Mouse (Mus musculus): Measurements from ENCODE around the gene Mrpl54. TPM values are rescaled to one million over a fixed set of nuclear protein-coding genes. Genes with fewer than 3 reads are reported as not detected.

Mrpl54 gene
- polyA plus RNA-seq, 1 experiment from 2014 or later: 223 TPM

DNA sequence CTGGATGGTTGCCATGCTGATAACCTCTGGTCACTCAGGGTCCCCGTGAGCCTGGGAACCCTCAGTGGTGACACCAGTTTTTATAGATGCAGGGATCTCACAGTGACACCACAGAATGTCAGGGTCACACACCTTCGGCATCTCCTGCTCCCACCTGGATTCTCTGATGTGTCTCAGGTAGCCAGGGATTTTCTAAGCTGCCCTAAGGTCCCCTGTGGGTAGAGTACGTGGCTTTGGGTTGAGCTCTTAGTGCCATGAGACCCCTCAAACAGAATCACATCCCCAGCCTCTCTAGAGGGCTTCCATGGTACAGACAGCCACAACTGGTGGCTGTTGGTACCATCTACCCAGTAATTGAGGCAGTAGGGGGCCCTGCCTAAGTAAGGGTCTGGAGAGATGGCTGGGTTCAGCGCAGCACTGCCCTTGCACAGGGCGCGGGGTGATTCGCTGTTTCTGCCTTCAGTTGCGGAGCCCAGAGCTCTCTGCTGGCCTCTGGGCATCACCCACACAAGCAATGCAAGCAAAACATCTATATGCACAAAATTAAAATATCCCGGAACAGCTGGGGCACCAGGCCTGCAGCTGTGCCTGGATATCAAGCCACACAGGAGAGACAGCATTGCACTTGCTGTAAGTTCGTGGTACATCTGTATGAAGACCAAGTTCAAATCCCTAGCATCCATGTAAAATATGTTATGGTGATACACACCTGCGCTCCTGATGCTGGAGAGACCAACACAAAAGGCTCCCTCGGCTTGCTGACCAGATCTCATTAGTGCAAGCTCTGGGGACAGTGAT is 30.1 kb downstream of the Mrpl54 start:
- Histone ChIP-seq H3K4me2 (no peak overlapping the region), H3K4me3 (ENCODE audit: low read depth, low read length) (no peak overlapping the region), H3K36me3 (ENCODE audit: insufficient read depth) (no peaks in the 10 kb centered on the region), H3K27ac (ENCODE audit: low read depth) (no peak overlapping the region), H3K9ac (no peak overlapping the region), H3K9me3 (ENCODE audit: low read depth, low read length) (no peaks in the 10 kb centered on the region), H3K27me3 (ENCODE audit: insufficient read depth, low read length) (peaks cover 26% of the 10 kb centered on the region), H3K4me1 (ENCODE audit: insufficient read depth) (peaks cover 4% of the 10 kb centered on the region; the same call in 1 of the 2 replicates)
- TF ChIP-seq CTCF (IDR thresholded peaks at IDR 0.05; ENCODE audit: low read depth): no peak
- WGBS: 81% methylated on average over 12 of the region's 12 CpGs
- ATAC-seq (ENCODE audit: insufficient read depth) (no peak), DNase-seq (no peak)

- ATAC-seq (ENCODE audit: insufficient read depth): no peak
- Histone ChIP-seq H3K4me1 (ENCODE audit: insufficient read depth) (peaks cover 4% of the 10 kb centered on the region; the same call in 1 of the 2 replicates), H3K4me3 (ENCODE audit: low read depth, low read length) (no peak overlapping the region), H3K9ac (no peak overlapping the region), H3K36me3 (ENCODE audit: insufficient read depth) (no peaks in the 10 kb centered on the region), H3K27me3 (ENCODE audit: insufficient read depth, low read length) (peaks cover 32% of the 10 kb centered on the region), H3K4me2 (no peak overlapping the region), H3K9me3 (ENCODE audit: low read depth, low read length) (no peaks in the 10 kb centered on the region), H3K27ac (ENCODE audit: low read depth) (no peak overlapping the region; the same call in 1 of the 2 replicates)
- no peak for TF ChIP-seq CTCF (IDR thresholded peaks at IDR 0.05; ENCODE audit: low read depth)
- 63% methylated on average over 6 of the region's 6 CpGs for WGBS
- DNase-seq: no peak
Measured at GRCm38 (mm10) chr10:81234206-81234605, 32.5 kb downstream of the Mrpl54 start.

- Histone ChIP-seq H3K36me3 (ENCODE audit: insufficient read depth) (no peaks in the 10 kb centered on the region), H3K27me3 (ENCODE audit: insufficient read depth, low read length) (peaks cover 36% of the 10 kb centered on the region), H3K9ac (peak overlapping the region; percentile 72), H3K9me3 (ENCODE audit: low read depth, low read length) (no peaks in the 10 kb centered on the region), H3K27ac (ENCODE audit: low read depth) (no peak overlapping the region), H3K4me2 (peak overlapping the region; percentile 70), H3K4me1 (ENCODE audit: insufficient read depth) (peaks cover 4% of the 10 kb centered on the region; the same call in 1 of the 2 replicates), H3K4me3 (ENCODE audit: low read depth, low read length) (peak overlapping the region; percentile 69)
- peak; percentile 76 for ATAC-seq (ENCODE audit: insufficient read depth)
- TF ChIP-seq CTCF (IDR thresholded peaks at IDR 0.05; ENCODE audit: low read depth): no peak
- no peak for DNase-seq
- under 1% methylated on average over 28 of the region's 28 CpGs for WGBS
Measured at GRCm38 (mm10) chr10:81233226-81233585, 33.5 kb downstream of the Mrpl54 start.

DNA sequence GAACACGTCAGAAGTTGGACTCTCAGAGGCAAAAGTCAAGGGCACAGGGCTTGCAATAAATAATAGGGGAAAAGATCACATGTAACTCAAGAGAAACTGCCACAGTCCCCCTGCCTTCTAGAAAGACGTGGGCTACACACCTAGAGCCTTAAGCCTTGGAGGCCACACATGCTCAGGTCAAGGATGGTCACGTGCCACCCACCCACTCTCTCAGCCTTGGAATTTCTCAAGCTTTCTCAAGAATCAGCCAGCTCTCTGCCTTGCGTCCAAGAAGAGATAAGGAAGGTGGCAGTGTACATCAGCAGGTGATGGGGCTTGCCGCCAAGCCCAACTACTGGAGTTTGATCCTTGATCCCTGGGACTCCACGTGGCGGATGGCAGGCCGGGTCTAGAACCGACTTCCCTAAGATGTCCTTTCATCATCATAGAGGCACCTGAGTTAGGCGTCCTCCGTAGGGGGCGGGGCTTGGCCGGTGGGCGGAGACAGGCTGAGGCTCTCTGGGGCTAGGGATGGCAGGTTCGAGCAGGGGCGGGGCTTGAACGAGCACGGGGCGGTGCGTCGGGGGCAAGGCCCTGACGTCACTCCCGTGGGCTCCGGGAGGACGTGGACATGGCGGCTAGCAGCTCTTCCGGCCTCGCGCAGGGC is 34.0 kb downstream of the Mrpl54 start, which contains the start of gene Zfr2:
TSS of gene Zfr2 (plus strand) at position 576 of the 646 bp plus-strand sequence.
- peak; percentile 90 for DNase-seq
- Histone ChIP-seq H3K4me1 (ENCODE audit: insufficient read depth) (peaks cover 4% of the 10 kb centered on the region; the same call in 1 of the 2 replicates), H3K9me3 (ENCODE audit: low read depth, low read length) (no peaks in the 10 kb centered on the region), H3K4me3 (ENCODE audit: low read depth, low read length) (peak within 1 kb of the TSS; percentile 69), H3K27ac (ENCODE audit: low read depth) (no peak within 1 kb of the TSS; the same call in 1 of the 2 replicates), H3K4me2 (peak within 1 kb of the TSS; percentile 70), H3K27me3 (ENCODE audit: insufficient read depth, low read length) (peaks cover 37% of the 10 kb centered on the region), H3K36me3 (ENCODE audit: insufficient read depth) (no peaks in the 10 kb centered on the region), H3K9ac (peak within 1 kb of the TSS; percentile 72)
- ATAC-seq (ENCODE audit: insufficient read depth): peak; percentile 87
- WGBS: 5% methylated on average over 29 of the region's 29 CpGs
- no peak for TF ChIP-seq CTCF (IDR thresholded peaks at IDR 0.05; ENCODE audit: low read depth)

GRCm38 (mm10) chr10:81231436-81231835 is 35.3 kb downstream of the Mrpl54 start:
- DNase-seq (no peak), ATAC-seq (ENCODE audit: insufficient read depth) (no peak)
- Histone ChIP-seq H3K9ac (no peak overlapping the region), H3K4me1 (ENCODE audit: insufficient read depth) (peaks cover 4% of the 10 kb centered on the region; the same call in 1 of the 2 replicates), H3K27me3 (ENCODE audit: insufficient read depth, low read length) (peaks cover 37% of the 10 kb centered on the region), H3K9me3 (ENCODE audit: low read depth, low read length) (no peaks in the 10 kb centered on the region), H3K4me3 (ENCODE audit: low read depth, low read length) (no peak overlapping the region), H3K4me2 (no peak overlapping the region), H3K36me3 (ENCODE audit: insufficient read depth) (no peaks in the 10 kb centered on the region), H3K27ac (ENCODE audit: low read depth) (no peak overlapping the region)
- WGBS: 55% methylated on average over 7 of the region's 7 CpGs
- TF ChIP-seq CTCF (IDR thresholded peaks at IDR 0.05; ENCODE audit: low read depth): no peak

DNA sequence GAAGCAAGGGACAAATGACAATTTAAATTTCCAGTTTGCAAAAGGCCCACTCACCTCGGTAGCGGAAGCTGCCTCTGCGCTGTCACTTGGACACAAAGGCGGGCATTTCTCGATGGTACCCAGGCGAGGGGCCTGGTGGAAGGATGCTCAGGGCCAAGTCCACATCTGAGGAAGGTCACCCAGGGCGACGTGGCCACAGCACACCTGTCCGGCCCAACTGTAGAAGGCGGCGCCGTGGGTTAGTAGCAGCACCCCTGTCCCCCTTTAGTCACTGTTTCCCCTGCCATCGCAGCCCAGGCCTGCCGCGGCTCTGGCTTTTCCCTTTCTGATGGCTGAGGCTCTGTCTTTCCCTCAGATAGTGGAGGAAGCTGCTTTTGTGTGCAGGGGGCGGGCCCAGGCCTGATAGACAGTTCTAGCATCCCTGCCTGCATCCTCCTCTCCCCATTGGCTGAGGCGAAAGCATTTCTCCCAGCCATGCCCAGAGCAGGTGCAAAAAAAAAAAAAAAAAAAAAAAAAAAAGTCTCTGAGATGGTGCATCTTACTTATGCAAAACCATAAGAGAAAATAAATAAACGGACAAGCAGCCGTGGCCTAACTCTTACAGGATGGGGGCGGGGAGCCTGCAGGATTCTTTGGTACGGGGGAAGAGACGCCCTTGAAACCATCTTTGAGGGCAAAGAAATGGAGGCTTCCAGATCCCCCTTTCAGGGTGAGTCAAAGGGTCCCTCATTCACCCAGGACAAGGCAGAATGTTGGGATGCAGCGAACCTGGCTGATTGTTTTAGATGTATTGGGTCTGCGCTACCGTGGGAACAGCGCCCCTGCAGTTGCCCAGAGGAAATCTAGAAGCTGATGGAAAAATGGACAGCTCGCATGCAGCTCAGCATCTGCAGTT is 36.0 kb downstream of the Mrpl54 start, which contains the start of gene Atcay:
TSS of gene Atcay (minus strand) at position 396 of the 895 bp plus-strand sequence.
- Histone ChIP-seq H3K4me2 (peak within 1 kb of the TSS; percentile 20; the same call in 1 of the 2 replicates), H3K36me3 (ENCODE audit: insufficient read depth) (no peaks in the 10 kb centered on the region), H3K4me1 (ENCODE audit: insufficient read depth) (peaks cover 4% of the 10 kb centered on the region; the same call in 1 of the 2 replicates), H3K9me3 (ENCODE audit: low read depth, low read length) (no peaks in the 10 kb centered on the region), H3K9ac (no peak within 1 kb of the TSS), H3K27me3 (ENCODE audit: insufficient read depth, low read length) (peaks cover 37% of the 10 kb centered on the region), H3K27ac (ENCODE audit: low read depth) (no peak within 1 kb of the TSS), H3K4me3 (ENCODE audit: low read depth, low read length) (no peak within 1 kb of the TSS)
- WGBS: 11% methylated on average over 27 of the region's 27 CpGs
- DNase-seq (peak; percentile 40), ATAC-seq (ENCODE audit: insufficient read depth) (no peak)
- peak; percentile 66 for TF ChIP-seq CTCF (IDR thresholded peaks at IDR 0.05; ENCODE audit: low read depth)
